Mouse (Mus musculus) layer of hippocampus, postnatal 10 days (tissue): ENCODE measurements around the gene Adra1d. TPM values are rescaled to one million over a fixed set of nuclear protein-coding genes. Genes with fewer than 3 reads are reported as not detected.
A peak's percentile ranks its signal among the peaks of the same experiment; 100 is the strongest.

Experiments
- DNase-seq, 2 experiments: peaks; one replicate each; pipeline ENCODE4 v3.0.0; 2021; ENCODE audit warnings: low spot score in 2 of 2
- total RNA-seq, 2 experiments: library from RNA; stranded (reverse); gene quantifications; 2 replicates each; pipeline ENCODE4 v1.2.3; 2021

The Adra1d gene
- total RNA-seq, 2 experiments from 2014 or later, result 39.6 to 43.2 TPM

DNA sequence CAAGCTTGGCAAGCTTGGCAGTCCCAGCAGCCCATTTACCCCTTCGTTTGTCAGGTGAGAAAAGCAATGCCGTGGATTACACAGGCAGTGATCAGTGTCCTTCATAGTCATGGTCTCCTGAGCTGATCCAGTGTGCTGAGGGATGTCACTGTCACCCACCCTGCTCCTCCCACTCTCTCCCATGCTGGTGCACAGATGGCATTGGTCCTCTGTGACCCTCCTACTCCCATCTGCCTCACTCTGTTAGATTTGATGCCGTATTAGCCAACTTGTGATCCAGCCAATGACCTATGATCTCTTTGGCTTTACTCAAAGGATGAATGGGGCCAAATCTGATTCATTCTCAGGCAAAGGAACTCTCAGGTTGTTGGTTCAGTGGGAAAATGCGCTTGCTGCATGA is 20.4 kb downstream of the Adra1d start:
- peak in 1 of 2 experiments; percentile 31 for DNase-seq

DNA sequence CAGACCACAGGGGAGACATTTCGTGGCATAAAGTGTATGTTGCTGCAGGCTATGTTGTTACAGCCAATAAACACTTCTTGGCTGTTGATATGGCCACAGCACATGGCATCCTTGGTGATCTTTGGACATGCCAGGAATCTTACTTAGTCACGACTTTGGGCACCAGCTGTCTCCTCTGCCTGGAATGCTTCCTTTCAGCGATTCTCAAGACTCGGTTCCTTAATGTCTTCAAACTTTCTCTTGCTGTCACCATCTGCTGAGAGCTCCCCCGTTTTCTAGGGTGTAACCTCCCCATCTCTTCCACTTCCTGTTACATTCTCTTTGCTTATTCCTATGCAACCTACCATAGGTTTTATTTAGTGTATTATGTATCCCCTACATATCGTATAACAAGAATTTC is 22.3 kb downstream of the Adra1d start:
- no peak for DNase-seq

DNA sequence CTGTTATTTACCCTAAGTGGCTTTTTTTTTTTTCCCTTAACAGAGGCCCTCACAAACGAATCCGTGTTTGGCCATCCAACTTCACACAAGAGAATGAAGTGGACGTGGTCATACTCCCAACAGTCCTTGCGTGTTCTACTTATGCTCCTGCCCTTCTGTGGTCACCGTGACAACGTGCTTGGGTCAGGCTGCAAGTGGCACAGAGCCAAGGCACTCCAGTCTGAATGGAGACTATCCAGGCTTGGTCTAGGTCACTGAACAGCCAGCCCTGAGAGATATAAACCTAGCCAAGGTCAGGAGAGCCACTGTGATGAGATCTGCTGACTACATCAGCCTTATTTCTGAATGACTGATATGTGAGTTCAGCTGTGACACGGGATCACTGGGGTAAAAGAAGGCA is 23.7 kb downstream of the Adra1d start:
- DNase-seq, result no peak

DNA sequence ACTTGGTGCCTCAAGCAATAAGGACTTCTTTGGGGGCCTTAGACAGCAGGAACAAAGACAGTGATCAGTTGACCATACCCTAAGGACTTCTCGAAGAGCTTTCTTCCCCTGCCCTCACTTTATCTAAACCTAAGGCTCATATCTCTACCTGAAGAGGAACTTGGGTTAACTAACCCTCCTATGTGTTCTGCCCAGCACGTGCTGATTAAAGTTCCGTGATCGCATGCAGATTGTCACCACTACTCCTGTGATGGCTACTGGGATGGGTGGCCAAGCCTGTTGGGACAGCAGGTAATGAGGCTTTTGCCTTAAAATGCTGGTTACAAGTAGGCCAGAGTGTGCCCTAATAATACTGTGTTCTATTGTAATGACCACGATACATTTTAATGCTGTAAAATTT is 26.9 kb downstream of the Adra1d start:
- DNase-seq, result no peak

DNA sequence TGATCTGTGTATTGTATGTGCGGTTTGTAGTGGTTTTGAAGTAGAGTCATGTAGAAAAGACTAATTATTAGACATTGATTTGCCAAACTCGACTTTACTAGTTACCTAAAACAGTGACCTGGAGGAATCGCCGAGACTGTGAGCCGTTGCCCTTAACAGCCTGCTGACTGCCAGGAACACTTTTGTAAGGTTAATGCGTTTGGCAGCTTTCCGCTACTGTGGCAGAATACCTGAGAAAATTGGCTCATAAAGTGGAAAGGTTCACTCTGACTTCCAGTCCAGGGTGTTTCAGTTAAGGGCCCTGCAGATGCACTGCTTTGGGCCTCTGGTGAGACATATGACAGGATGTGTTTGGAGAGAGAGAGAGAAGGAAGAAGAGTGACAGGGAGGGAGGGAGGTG is 30.8 kb downstream of the Adra1d start:
- no peak for DNase-seq

DNA sequence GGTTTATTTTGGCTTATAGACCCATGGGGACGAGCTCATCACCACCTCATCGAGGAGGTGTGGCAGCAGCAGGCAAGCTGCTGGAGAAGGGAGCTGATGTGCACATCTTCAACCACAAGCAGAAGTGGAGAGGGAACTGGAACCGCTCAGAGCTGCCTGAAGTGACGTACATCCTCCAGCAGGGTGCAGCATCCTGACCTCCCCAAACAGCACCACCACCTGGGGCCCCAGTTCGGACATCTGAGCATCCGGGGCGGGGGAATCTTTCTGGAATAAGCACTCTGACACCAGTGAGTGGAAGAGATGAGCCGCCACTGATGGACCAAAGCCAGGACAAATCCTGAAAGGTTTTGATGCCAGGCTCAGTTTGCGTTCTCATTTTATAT is 31.5 kb downstream of the Adra1d start:
- peak; percentile 66 to 74 for DNase-seq

DNA sequence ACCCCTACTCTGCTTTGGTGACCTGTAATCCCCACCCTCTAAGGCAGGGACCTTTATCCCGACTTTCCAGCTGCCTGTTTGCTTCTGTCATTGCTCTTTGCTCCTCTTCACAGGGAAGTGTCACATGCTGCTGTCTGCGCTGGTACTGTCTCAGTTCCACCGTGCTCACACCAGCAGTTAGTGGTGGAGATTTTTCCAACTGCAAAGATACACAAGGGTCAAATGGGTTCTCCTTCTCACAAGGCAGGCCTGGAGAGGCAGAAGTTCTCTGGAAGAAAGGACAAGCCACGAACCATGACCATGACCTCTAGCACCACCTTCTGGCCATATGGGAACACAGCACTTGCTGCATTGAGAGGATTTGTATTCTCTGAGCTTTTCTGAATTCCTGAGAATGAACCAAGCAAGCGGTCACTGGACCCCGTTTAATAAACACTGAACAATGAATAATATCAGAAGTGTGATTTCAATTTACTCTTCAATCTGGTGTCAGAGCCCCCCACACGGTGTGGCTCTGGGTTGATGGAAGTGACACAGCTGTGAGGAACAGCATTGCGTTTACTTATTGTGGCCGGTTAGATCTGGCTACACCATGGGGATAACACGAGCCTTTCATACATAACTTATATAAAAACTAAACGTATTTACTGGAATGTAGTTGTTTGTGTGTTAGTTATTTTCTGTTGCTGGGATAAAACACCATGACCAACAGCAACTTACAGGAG is 32.0 kb downstream of the Adra1d start:
- peak; percentile 72 to 76 for DNase-seq

DNA sequence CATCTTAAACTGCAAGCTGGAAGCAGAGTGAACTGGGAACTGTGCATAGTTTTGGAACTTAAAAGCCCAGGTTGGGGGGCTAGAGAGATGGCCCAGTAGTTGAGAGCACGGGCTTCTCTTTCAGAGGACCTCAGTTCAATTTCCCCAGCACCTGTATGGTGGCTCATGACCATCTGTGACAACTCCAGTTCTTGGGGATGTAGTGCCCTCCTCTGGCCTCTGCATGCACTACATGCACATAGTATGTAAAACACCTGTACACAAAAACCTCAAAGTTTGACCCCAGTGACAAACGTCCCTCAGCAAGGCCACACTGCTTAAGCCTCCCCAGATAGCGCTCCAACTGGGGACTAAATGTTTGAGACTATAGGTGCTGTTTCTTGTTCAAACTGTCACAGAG is 35.0 kb downstream of the Adra1d start:
- no peak for DNase-seq

DNA sequence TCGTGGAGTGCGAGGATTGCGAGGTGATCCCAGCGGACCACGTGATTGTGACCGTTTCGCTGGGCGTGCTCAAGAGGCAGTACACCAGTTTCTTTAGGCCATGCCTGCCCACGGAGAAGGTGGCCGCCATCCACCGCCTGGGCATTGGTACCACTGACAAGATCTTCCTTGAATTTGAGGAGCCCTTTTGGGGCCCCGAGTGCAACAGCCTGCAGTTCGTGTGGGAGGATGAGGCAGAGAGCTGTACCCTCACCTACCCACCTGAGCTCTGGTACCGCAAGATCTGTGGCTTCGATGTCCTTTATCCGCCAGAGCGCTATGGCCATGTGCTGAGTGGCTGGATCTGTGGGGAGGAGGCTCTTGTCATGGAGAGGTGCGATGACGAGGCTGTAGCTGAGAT is 41.3 kb downstream of the Adra1d start:
- DNase-seq, result no peak

DNA sequence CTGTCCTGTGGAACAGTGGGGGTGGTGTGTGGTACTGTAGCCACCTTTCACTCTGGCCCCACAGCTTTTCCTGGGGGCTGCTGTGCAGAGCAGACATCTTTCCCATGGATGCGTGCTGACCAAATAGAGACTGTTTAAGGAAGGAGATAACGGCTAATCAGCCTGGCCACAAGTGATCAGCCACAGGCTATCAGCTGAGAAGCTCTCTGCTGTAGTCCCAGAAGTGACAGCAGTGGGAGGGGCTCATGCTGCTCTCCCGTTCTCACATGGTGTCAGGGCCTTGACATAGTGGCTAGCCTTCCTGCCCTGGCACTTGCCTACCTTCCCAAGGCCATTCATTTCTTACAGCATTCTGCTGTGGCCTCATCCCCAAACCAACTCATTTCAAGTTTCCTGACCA is 43.3 kb downstream of the Adra1d start:
- DNase-seq, result no peak

DNA sequence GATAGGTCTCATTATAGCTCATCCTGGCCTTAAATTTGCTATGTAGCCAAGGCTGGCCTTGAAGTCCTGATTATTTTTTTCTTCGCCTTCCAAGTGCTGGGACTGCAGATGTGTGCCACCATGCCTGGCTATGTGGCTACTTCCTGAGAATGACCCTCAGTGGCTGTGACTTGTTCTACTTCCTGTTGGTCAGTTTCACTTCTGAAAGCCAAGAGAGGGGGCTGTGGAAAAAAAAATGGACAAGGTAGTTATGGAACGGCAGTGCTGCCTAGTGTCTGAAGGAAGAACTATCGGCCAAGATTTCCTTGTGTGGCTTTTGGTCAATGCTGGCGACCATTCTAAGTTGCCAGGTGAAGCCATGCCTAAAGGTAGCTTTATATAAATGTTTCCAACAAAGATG is 44.5 kb downstream of the Adra1d start:
- no peak for DNase-seq

DNA sequence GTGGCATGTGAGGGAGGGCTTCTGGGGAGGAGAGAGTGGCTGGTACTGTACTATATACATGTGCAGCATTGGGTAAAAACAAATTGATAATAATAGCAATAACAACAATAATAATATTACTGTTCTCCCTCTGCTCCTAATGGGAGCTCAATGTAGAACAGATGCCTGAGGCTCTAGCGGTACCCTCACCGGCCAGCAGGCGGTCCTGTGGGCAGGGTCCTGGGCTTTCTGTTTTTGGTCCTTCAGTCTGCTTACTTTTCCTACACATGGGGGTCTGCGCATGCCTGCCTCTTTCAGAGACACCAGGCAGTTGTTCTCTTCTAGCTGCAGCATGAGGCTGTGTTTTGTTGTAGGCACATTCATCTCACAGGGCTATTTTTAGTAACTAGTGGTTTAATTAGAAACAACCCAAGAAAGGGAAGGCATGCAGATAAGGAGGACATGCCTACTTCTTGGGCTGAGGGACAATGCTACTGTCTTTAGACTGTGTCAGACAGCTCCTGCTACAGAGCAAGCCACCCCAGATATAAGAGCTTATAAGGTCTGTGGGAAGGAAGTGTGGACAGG is 47.9 kb downstream of the Adra1d start:
- no peak for DNase-seq

DNA sequence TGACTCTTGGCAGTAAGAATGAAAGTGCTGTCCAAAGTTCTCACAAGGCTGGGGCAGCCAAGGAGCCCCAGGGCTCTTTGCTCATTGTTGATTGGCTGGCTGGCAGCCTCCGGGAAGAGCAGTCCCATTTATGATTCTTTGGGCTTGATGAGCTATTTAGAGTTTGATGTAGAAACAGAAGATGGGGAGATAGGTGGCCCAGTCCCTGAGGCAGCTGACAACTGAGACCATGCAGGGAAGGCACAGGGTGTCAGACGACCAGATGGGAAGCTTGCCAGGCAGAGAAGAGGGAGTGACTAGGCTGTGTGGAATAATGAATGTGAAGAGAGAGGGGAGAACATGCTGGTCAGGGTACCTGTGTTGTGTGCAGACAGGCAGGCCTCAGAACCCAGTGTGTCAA is 48.6 kb downstream of the Adra1d start:
- DNase-seq, result no peak

DNA sequence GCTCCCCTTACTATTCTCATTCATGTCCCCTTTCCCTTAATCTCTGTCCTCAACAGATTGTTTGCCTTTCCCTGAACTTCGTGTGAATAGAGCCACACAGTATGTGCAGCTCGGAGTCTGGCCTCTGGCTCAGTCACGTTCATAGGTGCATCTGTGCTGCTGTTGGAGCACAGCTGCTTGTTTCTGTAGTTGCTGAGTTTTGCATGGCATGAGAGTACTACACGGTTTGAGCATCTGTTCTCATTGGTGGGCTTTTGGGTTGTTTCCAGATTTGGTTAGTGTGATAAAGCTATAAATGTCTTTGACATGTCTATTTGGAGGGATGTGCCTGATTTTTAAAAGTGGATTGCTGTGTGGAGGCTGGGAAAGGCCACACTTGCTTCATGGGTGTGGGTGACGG is 51.6 kb downstream of the Adra1d start:
- no peak for DNase-seq

DNA sequence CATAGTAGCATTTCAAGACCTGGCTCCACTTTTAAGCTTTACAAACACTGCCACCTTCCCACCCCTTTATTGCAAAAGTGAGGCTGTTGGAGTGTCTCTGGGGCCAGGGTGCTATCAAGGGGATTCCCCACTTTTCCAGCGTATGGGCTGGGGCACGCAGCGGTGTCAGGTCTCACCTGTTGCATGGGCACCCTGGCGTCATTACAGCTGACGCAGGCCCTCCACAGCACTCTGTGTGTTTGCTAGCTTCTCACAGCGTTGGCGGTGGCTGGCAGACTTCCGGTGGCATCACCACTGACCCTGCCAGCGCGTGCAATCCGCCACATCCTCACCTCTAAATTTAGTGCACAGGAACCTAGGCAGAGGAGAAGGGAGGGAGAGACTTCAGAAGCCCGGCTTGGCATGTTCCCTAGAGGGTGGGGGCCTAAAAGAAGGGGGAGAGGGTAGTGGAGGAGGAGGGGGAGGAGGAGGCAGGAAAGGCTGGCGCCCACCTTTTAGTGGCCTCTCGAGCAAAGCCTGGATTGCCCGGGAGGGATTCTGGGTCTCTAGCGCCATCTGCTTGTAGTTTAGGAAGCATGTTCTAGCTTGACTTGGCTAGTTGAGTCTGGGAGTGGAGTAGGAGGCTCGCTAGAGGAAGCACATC is 52.3 kb downstream of the Adra1d start:
- peak; percentile 64 to 76 for DNase-seq

DNA sequence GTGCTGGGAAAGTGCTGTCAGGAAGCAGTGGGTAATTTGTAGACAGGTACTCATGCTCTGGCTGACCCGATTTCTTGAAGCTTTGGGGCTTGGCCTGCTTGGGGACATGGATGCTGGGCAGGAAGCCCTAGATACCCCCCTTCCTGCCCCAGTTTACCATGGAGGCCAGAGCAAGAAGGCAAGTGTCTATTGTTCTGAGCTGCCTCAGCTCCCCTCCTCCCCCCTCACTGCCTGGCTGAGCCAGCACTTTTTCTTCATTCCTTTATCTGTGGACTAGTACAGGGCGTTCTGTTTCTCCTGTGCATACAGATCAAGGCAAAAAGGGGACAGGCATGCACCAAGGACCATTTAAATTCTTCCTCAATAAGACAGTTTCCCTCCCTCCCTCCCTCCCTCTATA is 53.6 kb downstream of the Adra1d start:
- DNase-seq, result peak; percentile 42 to 52

DNA sequence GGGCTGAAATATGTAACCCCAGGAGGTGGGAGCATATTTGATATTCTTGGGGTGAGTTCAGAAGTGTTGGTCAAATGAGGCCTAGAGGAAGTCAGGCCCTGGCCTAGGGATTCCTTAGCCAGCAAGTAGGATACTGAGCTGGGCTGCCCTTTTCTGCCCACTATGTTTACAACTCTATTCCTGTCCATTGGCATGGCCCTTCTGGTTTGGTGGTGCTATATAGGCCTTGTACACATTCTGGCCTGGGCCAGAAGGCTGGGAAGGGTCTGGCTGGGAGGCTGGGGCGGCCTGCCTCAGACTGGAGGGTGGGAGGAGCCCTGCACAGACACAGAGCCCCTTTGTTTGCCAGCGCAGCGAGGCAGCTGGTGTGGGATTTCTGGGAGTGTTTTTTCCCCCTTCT is 55.7 kb downstream of the Adra1d start:
- DNase-seq, result peak; percentile 44 to 51

DNA sequence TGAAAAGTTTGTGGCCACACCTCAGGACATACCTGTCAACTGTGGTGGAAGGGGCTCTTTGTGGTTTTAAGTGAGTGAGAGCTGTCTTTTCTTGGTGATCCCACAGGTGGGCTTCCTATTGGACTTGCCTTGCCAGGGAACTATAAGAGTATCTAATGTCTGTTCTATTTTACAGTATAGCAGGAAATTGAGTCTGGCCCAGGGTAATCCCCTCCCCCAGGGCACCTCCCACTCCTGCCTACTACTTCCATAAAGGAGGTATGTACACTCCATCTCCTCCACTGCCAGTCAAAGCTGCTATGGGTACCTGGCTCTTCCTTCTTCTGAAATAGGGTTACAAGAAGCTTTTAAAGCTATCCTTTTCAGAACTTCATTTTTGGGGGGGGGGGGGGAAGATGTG is 56.7 kb downstream of the Adra1d start:
- DNase-seq, result no peak

DNA sequence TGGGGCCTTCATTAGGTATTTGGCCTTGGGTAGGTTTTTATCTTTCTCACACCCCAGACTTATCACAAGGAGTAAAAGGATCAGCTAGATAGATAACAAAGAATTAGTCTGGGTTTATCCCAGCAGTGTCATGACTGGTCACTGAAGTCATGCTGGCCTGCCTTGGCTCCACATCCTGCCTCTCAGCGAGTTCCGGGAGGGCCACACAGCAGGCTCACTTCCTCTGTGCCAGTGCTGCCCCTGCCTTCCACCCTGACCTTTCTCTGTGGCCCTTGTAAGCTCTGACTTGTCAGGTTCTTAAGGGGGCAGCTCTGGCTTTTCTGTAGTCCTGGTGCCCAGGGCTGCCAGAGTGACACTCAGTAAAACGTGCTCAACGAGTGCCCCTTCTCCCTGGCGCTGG is 59.5 kb downstream of the Adra1d start:
- no peak for DNase-seq

DNA sequence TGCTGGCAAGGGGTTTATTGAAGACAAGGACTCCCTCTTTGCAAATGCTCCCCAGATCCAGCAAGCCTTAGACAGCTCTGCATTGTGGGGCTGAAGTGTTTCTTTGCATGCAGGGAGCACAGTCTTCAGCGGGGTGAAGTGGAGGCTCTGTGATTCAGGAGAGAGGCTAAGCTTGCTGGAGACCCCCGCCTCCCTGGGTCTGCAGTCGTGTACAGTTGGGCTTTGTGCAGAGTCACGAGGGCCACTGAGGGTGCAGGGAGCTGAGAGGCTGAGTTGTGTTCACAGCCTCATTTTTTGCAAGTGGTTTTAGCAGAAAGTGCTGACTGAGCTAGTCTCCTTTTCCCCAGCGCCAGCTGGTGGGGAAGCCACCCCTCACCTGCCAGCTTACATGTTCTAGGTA is 60.2 kb downstream of the Adra1d start:
- DNase-seq, result no peak

DNA sequence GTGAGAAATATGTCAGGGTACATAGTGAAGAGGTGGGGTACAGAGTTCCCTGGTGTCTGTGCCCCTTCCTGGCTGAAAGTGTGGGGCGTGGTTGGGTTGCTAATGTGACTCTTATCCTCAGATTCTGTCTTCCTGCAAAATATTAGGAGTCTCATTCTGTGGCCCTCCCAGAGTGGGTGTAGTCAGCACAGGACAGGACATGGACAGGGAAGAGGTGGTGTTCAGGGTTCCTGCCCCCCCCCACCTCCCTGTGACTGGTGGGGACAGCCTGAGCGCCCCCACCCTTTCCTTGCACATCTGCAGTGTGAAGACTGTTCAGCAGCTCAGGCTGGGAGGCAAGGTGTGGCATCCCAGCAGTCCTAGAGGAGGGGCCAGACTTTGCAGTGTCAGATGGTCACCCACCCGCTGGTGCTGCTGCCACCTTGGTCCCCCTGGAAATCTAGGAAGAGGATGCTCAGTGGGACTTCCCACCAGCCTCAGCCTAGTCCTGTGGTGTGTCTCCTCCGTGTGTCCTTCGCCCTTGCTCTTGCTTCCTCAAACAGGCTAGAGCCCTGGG is 62.7 kb downstream of the Adra1d start:
- no peak for DNase-seq

DNA sequence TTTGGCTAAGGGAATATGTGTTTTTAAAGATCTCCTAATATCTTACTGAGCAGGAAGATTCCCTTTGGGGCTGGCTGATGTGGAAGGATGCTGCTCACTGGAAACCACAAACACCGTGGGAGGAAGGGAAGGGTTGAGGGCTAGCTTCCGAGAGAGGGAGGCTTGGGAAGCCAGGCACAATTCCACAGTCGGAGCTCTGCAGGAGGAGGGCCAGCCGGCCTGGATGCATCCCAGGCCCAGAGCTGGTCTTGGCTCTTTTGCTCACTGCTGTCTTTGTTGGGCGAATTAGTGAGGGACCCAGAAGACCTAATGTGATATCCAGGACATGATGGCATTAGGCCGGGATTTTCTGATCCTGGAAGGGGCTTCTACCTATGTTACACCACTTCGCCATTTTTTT is 63.9 kb downstream of the Adra1d start:
- DNase-seq, result peak; percentile 64 to 71
